Comparison of ENCODE assay signal across 1 mouse cellular context in genomic region chr2:91167629-91168028, GRCm38 (mm10).
A peak's percentile ranks its signal among the peaks of the same experiment; 100 is the strongest.
TF ChIP-seq lines count a peak whose summit lies in the region.

No protein-coding gene starts in this region.

TF ChIP-seq in MEL, 35 proteins besides CTCF, POLR2A, EP300 and RAD21 (continued from another document):
- TF ChIP-seq MEF2A (IDR thresholded peaks at IDR 0.05; ENCODE audit: extremely low read depth, insufficient replicate concordance, low read depth, low read length, poor library complexity, severe bottlenecking): no peak
- TF ChIP-seq TBP (IDR thresholded peaks at IDR 0.05; ENCODE audit: low read depth, low read length): no peak
- no peak for TF ChIP-seq MAX (IDR thresholded peaks at IDR 0.05; ENCODE audit: low read length)
- TF ChIP-seq GATA1 (IDR thresholded peaks at IDR 0.05; ENCODE audit: low read depth, low read length): no peak
- peak; percentile 24; the same call in 1 of the 2 replicates for TF ChIP-seq ETS1 (IDR thresholded peaks at IDR 0.05; ENCODE audit: low read depth, low read length)
- TF ChIP-seq HCFC1 (IDR thresholded peaks at IDR 0.05; ENCODE audit: low read depth, low read length): no peak
- TF ChIP-seq MYB (IDR thresholded peaks at IDR 0.05; ENCODE audit: low read depth, low read length): no peak
- no peak for TF ChIP-seq BHLHE40 (IDR thresholded peaks at IDR 0.05; ENCODE audit: borderline replicate concordance, low read depth, low read length)
- 0 out of 2 replicates have a peak, but pooled peaks have one; percentile 4 for TF ChIP-seq TCF12 (IDR thresholded peaks at IDR 0.05; ENCODE audit: low read depth, low read length)
- TF ChIP-seq ZMIZ1 (IDR thresholded peaks at IDR 0.05; ENCODE audit: low read depth, low read length): no peak
